Mouse (Mus musculus) thymus, postnatal 14 days (tissue): ENCODE measurements around the gene Fstl3.

Source experiments
- DNase-seq: peaks from one replicate; pipeline ENCODE4 v3.0.0; 2021

The Fstl3 gene

DNA sequence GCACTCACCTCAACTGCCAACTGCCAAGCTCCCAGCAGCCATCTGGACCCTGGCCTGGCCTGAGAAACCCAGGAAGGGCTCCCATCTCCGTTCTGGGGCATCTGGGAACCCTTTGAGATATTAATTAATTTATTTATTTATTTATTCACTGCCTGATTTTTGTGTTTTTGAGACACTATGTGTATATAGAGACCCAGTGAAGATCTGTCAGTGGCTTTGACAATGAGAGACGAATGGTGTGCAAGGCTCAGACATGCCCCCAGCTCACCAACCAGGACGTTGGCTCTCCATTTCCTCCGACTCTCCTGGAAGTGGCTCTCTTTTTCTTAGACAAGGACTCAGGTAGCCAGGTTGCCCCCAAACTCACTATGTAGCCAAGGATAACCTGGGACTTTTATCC lies 13.8 kb downstream of the Fstl3 start, which contains the start of gene Prss57:
Prss57 (minus strand) TSS at position 101 of the 400 bp plus-strand sequence.
- DNase-seq = no peak

GRCm38 (mm10) chr10:79792339-79793040 lies 15.4 kb downstream of the Fstl3 start:
- no peak for DNase-seq

GRCm38 (mm10) chr10:79793051-79793737 lies 16.1 kb downstream of the Fstl3 start, which contains the start of gene Palm:
Gene Palm (plus strand): TSS chr10:79793572.
- DNase-seq = peak; percentile 89

DNA sequence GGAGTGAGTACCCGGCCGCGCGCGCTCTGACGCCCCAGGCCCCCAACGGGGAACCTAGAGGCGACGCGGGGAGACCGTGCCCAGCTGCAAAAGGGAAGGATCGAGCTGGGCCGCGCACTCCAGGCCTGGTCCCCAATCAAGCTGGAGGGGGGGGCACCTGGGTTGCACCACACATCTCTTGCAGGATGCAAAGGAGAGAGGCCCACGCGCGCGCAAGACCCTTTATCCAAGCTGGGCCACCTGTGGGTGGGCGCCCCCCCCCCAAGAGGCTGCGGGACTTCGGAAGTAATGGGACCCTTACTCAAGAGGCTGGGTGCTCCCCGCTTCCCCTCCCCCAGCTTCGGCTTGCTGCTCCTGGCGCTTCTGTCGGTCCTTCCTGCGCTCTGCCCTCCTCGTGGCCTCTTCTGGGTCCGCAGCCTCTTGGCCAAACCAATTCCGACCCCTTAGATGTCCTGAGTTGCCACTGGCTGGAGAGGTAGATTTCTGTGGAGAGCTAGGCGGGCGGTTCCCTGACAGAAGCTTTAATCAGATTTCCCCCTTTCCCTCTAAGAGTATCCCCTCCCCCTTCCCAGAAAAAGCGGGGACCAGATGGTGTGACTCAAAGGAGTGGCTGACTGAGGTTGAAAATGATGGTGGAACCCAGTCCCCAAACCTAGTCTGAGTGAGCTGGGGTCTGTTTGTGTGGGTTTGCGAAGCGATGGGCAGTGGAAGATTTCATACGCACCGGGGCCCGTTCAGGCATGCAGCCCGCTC lies 16.8 kb downstream of the Fstl3 start:
- DNase-seq = peak; percentile 62

GRCm38 (mm10) chr10:79794491-79794931 lies 17.4 kb downstream of the Fstl3 start:
- DNase-seq = no peak

GRCm38 (mm10) chr10:79795905-79796304 lies 18.8 kb downstream of the Fstl3 start:
- DNase-seq = no peak

DNA sequence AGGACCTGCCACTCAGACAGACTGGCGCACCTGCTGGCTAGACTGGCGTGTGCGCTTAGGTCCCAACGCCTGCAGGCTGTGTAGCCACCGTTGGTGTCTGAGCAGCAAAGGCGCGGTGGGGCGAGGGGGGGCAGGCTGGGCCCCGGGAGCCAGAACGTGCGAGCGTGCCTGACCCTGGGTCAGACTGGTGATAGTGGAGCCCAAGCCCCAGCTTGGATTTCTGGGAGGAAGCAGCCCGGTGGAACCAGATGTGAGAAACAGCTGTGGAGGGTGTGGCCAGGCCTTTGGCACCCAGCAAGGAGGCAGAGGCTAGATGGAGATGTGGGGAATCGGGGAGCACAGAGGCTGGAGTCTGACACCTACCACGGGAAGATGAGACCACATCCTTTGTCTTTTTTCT lies 20.3 kb downstream of the Fstl3 start:
- DNase-seq = peak; percentile 49

DNA sequence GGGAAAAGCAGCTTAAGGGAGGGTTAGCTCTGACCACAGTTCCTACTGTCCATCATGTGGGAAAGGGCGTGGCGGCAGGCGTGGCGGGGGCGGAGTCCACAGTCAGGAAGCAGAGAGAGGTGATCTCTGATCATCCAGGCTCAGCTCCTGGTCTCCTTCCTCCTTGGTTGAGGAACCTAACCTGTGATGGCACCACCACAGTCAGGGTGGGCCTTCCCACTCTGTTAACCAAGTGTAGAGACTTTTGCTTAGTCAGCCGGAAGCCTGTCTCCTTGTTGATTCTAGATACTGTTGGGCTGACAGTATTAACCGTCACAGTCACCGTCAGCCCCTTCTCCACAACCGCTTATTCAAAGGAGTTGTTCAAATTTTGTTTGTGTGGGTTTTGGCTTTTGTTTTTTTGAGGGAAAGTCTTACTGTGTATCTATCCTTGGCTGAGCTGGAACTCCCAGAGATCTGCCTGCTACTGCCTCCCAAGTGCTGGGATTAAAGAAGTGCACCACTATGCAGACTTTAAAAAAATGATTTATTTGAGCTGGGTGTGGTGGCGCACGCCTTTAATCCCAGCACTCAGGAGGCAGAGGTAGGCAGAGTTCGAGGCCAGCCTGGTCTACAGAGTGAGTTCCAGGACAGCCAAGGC lies 21.3 kb downstream of the Fstl3 start:
- no peak for DNase-seq

- no peak for DNase-seq
These were observed 23.4 kb downstream of the Fstl3 start for GRCm38 (mm10) chr10:79800508-79800907.

- no peak for DNase-seq
These were observed 24.8 kb downstream of the Fstl3 start for GRCm38 (mm10) chr10:79801837-79802236.

GRCm38 (mm10) chr10:79802331-79802971 lies 25.4 kb downstream of the Fstl3 start:
- no peak for DNase-seq

GRCm38 (mm10) chr10:79803716-79804323 lies 26.7 kb downstream of the Fstl3 start:
- DNase-seq = no peak

DNA sequence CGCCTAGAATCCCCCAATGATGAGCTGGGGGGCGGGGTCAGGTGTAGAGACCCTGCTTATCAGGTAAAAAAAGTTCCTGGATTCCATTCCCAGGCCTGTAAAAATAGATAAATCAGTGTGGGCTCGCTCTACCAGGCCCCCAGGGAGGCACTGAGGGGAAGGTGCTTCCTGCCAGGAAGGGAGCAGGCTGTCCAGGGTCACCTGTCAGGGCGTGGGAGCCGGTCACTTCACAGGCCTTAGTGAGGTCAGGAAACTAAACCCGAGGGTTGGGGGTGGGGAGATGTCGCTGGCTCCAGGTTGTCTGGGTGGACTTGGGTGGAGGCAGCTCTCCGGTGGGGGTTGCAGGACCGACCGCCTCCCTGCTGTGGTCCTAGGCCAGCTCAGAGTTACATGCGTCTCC lies 28.6 kb downstream of the Fstl3 start:
- no peak for DNase-seq

DNA sequence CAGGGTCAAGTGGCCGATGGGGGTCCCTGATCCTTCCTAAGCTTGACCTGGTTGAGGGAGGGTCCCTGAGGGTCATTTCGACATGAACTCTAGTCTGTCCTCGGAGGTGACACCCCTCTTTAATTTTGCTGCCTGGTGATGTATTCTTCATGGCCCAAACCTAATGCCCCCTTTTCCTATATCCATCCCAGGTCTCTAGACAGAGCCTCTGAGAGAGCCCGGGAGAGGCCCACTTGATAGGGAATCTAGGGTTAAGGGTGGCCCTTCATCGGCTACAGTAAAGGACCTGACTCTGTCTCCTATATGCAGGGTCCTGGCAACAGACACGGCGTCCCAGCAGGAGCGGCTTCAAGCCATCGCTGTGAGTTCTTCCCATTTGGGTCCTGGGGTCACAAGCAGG lies 29.3 kb downstream of the Fstl3 start:
- DNase-seq = no peak

GRCm38 (mm10) chr10:79806972-79807371 lies 29.9 kb downstream of the Fstl3 start:
- DNase-seq = no peak

DNA sequence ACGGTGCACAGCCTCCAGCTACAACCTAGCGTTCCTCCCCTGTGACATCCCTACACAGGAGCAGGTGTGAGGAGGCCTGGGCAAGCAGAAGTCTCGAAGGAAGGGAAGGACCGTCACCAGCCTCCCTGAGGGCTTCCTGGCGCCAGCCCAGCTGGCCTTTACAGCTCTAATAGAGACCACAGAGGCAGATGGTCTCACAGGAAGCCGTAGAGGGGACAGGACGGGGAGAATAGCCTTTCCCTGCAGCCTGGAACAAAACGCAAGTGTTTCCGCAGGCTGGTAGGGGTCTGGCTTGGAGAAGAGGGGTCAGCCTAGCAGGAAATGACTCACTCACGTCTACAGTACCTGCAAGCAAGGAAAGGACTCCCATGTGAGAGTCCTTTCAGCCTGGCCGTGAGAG lies 30.8 kb downstream of the Fstl3 start:
- no peak for DNase-seq

DNA sequence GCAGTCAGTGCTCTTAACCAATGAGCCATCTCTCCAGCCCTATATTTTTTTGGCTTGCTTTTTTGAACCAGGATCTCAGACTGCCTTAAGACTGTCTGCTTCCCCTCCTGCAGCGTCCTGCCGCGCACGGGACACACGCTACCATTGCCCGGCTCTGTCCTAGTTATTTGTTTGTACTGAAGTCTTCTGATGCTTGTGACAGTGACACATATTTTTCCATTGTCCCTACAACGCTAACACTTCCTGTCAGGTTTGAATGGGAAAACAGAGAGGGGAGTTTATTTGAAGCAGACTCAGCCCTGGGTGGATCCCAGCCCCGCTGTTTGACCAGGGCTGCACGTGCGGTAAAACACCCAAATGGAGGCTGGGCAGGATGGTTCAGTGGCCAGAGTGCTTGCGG lies 31.7 kb downstream of the Fstl3 start:
- DNase-seq = no peak

DNA sequence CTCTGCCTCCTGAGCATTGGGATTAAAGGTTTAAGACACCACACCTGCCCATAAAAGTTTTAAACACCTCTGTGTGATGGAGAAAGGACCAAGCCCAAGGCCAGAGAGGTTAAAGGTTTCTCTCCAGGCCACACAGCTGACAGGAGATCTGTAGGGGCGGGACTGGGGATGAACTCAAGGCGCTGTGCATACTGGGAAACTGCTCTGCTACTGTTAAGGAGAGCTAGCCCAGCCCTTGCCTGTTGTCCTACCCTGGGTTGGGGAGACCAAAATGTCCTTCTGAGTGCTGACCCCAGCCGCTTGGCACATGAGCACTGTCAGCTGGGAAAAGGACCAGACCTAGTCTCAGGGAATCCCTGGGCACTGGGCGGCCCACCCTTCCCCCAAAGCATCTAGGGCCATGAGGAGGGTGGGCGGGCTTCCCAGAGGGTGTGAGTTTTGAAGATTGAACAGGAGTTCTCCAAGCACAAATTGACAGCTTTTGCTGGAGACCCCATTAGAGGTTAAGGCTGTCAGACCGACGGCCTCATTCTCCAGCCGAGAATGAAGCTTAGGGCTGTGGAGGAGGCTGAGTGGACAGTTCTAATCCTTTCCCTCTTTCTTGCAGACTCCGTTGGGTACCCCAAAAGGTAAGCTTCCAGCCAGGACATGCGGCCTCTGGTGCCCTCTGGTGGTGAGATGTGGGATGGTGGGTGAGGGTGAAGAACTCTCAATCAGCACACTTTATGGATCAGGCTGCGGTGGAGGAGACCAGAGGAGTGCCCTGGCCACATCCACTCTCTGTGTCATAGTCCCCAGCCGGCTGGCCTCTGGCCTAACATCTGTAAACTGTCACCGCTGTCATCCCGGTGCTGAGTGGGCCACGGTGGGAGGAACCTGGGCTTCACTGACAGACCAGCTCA lies 34.9 kb downstream of the Fstl3 start:
- peak; percentile 91 for DNase-seq

- DNase-seq = no peak
These were observed 37.3 kb downstream of the Fstl3 start for GRCm38 (mm10) chr10:79814271-79814842.

DNA sequence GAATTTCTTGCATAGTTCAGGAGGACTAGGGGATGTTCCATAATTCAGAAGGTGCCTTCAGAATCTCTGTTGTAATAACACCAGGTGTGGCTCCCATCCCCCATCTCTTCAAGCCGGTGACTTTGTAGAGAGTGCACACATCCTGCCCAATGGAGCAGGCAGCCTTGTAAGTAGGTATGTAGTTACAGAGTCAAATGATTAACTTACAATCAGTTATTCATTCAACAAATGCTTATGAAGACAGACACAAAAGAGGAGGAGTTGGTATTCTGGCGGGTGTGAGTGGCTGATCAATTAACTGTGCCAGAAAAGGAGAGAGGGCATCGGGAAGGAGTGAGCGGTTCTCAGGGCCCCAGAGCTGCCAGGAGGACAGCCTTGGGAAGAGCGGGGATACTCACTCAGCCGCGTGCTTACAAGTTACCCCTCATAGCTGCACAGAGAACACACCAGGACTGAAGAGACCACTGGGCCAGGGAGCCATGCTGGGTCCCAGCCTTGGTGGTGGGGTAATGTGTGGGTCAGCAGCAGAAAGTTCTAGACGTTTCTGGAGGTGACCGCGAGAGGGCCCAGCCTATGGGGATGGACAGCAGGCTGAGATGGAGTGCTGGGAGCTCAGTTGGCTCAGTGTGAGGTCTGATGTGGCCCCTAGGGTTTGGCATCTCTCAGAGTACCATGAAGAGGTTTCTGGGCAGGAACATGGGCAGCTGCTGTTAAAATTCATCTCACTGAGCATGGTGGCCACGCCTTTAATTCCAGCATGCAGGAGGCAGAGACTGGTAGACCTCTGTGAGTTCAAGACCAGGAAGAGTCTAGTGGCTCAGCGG lies 38.8 kb downstream of the Fstl3 start:
- DNase-seq = peak; percentile 51
